In genomic region chr10:83840226-83840625, GRCm38 (mm10) we compare ENCODE assay signal across 20 mouse cellular contexts.
DNase-seq lines count a peak whose midpoint lies in the region; ATAC-seq and TF ChIP-seq lines count a peak whose summit lies in the region.
"Had no signal": no experiment of that assay in that cellular context is flagged by ENCODE, and none has a peak within 500 bp of the region (broad histone marks: within the 10 kb centered on the region; RNA-seq: fewer than 3 reads in every experiment).

No protein-coding gene starts in this region.

- no peak for TF ChIP-seq EP300 in MEL (IDR thresholded peaks at IDR 0.05; ENCODE audit: low read depth in 1 of 2, low read length in 2 of 2)

- no peaks in the 10 kb centered on the region; a peak in 1 of 4 replicates for H3K27me3 ChIP-seq in MEL (ENCODE audit: control insufficient read depth in 1 of 2, insufficient read depth in 2 of 2, low read length in 2 of 2)
- H3K27me3 ChIP-seq: embryonic facial prominence, embryonic 12.5 days; forebrain, embryonic 13.5 days had no signal

- DNase-seq in heart, adult 11 months: peak; percentile 4
- DNase-seq in heart, adult 9 months (ENCODE audit: low spot score in 2 of 2): no peak
- DNase-seq in 3T3-L1 (ENCODE audit: low read depth, low spot score) (peak; percentile 44), MEL (ENCODE audit: low read depth, low spot score) (peak; percentile 4), adipocyte (ENCODE audit: low spot score) (peak; percentile 23)
- no peak for DNase-seq in gastrocnemius, postnatal 36 days
- DNase-seq: adrenal gland, adult 8-10 months; adrenal gland, postnatal 14 days; adrenal gland, postnatal 36 days; cerebellum, adult 11-12 months; cerebellum, adult 2 months; cerebellum, adult 9-10 months; cerebellum, postnatal 10 days; cerebellum, postnatal 25 days had no signal

- intact Hi-C loops in gastrocnemius, postnatal 36 days (cut with DNase I): no loop called here

- no peaks in the 10 kb centered on the region for H3K9me3 ChIP-seq in MEL (replicated peaks; ENCODE audit: insufficient read depth, low read length)

- no peak for TF ChIP-seq POLR2A in MEL (IDR thresholded peaks at IDR 0.05; ENCODE audit: control insufficient read depth in 1 of 2, insufficient read depth in 1 of 2, low read depth in 1 of 2, low read length in 2 of 2, poor library complexity in 1 of 2)

- no peaks in the 10 kb centered on the region for H3K79me2 ChIP-seq in MEL (ENCODE audit: control insufficient read depth, insufficient read depth, low read length, poor library complexity)

- no peak for ATAC-seq in megakaryocyte-erythroid progenitor cell, adult 5-6 weeks (replicated peaks; ENCODE audit: low FRiP score, low TSS enrichment, poor library complexity, severe bottlenecking)
- ATAC-seq: CD4-positive, CD25-positive, alpha-beta regulatory T cell, adult 4 months; forebrain, embryonic 13.5 days; forebrain, embryonic 16.5 days had no signal

- no peak for TF ChIP-seq CTCF in MEL (IDR thresholded peaks at IDR 0.05 in 2 of 3, conservative IDR thresholded peaks at IDR 0.05 in 1 of 3; ENCODE audit: control insufficient read depth in 1 of 3, insufficient read depth in 1 of 3, low read depth in 2 of 3, low read length in 3 of 3, poor library complexity in 1 of 3, severe bottlenecking in 1 of 3)

- no peaks in the 10 kb centered on the region for H3K4me1 ChIP-seq in MEL (ENCODE audit: control insufficient read depth in 1 of 2, insufficient read depth in 2 of 2, low read length in 2 of 2)
- H3K4me1 ChIP-seq: forebrain, embryonic 13.5 days had no signal

- H3K36me3 ChIP-seq in MEL (ENCODE audit: control insufficient read depth in 1 of 2, insufficient read depth in 2 of 2, low read length in 2 of 2): no peaks in the 10 kb centered on the region
- H3K36me3 ChIP-seq: embryonic facial prominence, embryonic 10.5 days; embryonic facial prominence, embryonic 12.5 days had no signal

- no peak for TF ChIP-seq RAD21 in MEL (IDR thresholded peaks at IDR 0.05; ENCODE audit: low read depth, low read length)

- no peak overlapping the region for H3K27ac ChIP-seq in MEL (ENCODE audit: control insufficient read depth, low read depth, low read length)
- H3K27ac ChIP-seq: embryonic facial prominence, embryonic 10.5 days; embryonic facial prominence, embryonic 12.5 days; forebrain, embryonic 13.5 days had no signal

- H3K9ac ChIP-seq in MEL (ENCODE audit: control insufficient read depth, low read depth, low read length, poor library complexity, severe bottlenecking): no peak overlapping the region
- H3K9ac ChIP-seq: embryonic facial prominence, embryonic 12.5 days; forebrain, embryonic 13.5 days had no signal

- H3K4me3 ChIP-seq in MEL (ENCODE audit: control insufficient read depth in 1 of 2, insufficient read depth in 1 of 2, low read depth in 2 of 2, low read length in 2 of 2): no peak overlapping the region
- H3K4me3 ChIP-seq: embryonic facial prominence, embryonic 10.5 days; embryonic facial prominence, embryonic 12.5 days; forebrain, embryonic 13.5 days had no signal

TF ChIP-seq in MEL, 35 proteins besides CTCF, POLR2A, EP300 and RAD21:
- no peak for TF ChIP-seq KAT2A (conservative IDR thresholded peaks at IDR 0.05; ENCODE audit: low read depth, low read length)
- no peak for TF ChIP-seq ZNF384 (IDR thresholded peaks at IDR 0.05; ENCODE audit: low read depth, low read length)
- no peak for TF ChIP-seq BHLHE40 (IDR thresholded peaks at IDR 0.05; ENCODE audit: borderline replicate concordance, low read depth, low read length)
- no peak for TF ChIP-seq MAX (IDR thresholded peaks at IDR 0.05; ENCODE audit: low read length)
- TF ChIP-seq MYC (IDR thresholded peaks at IDR 0.05; ENCODE audit: low read depth, low read length): no peak
- no peak for TF ChIP-seq CHD1 (IDR thresholded peaks at IDR 0.05; ENCODE audit: low read depth, low read length)

Comparison
In these comparisons a context has a peak if more than half of its experiments do, and no peak if none do; other contexts are left out.
1. DNase-seq: peak in heart, adult 11 months (single experiment), 3T3-L1 (single experiment), MEL (single experiment) and adipocyte (single experiment); none in heart, adult 9 months (0 of 2) and gastrocnemius, postnatal 36 days (0 of 2).